Mouse (Mus musculus) spleen, adult 2 months (tissue): Measurements from ENCODE around the gene Urb2. TPM values are rescaled to one million over a fixed set of nuclear protein-coding genes. Genes with fewer than 3 reads are reported as not detected.
"Not testable (repeated sequence)": the region's sequence is repeated elsewhere in the genome, so short reads cannot be mapped to it uniquely, and the experiment has no call there.

Experiments used
- DNase-seq, 2 experiments: peaks; one replicate each; pipeline versions ENCODE4 v3.0.0 to v3.0.0-alpha.2; 2012 to 2021; ENCODE audit warnings: low spot score in 2 of 2, low read depth in 1 of 2
- H3K27ac ChIP-seq: fragments of 200-500 bp; 2 replicates; pipeline ENCODE4 v1.5.1; 2012; ENCODE audit warnings: low read length, inconsistent platforms; ENCODE audit not compliant: insufficient read depth
- H3K27me3 ChIP-seq: fragments of 200-500 bp; 2 replicates; pipeline ENCODE4 v1.6.1; 2012; ENCODE audit warnings: mild to moderate bottlenecking, moderate library complexity, low read length, inconsistent platforms; ENCODE audit not compliant: control insufficient read depth, insufficient read depth
- H3K36me3 ChIP-seq: fragments of 200-500 bp; 2 replicates; pipeline ENCODE4 v1.6.1; 2012; ENCODE audit warnings: mild to moderate bottlenecking, low read length, inconsistent platforms; ENCODE audit not compliant: control insufficient read depth, insufficient read depth
- H3K4me1 ChIP-seq: fragments of 200-500 bp; 2 replicates; pipeline ENCODE4 v1.6.1; 2011; ENCODE audit warnings: inconsistent platforms; ENCODE audit not compliant: control insufficient read depth, insufficient read depth, insufficient read length
- H3K4me3 ChIP-seq: fragments of 200-500 bp; 2 replicates; pipeline ENCODE4 v1.5.1; 2011; ENCODE audit warnings: mild to moderate bottlenecking, inconsistent platforms; ENCODE audit not compliant: insufficient read depth, insufficient read length; ENCODE audit errors: extremely low read depth
- CTCF ChIP-seq: fragments of 200-500 bp; IDR thresholded peaks from 2 replicates; pipeline ENCODE4 v1.5.1; 2011; ENCODE audit warnings: mild to moderate bottlenecking, inconsistent platforms; ENCODE audit not compliant: insufficient read depth, insufficient read length, insufficient replicate concordance; ENCODE audit errors: extremely low read depth
- POLR2A ChIP-seq: fragments of 200-500 bp; IDR thresholded peaks from 2 replicates; pipeline ENCODE4 v1.6.1; 2011; ENCODE audit warnings: low read depth, low read length, inconsistent platforms
- WGBS: fragments of 180-500 bp; shearing (Covaris S2); methylation state at CpG from one replicate; pipeline ENCODE4 v1.1.7; 2018; 5-methylcytosine and 5-hydroxymethylcytosine counted together
- polyA plus RNA-seq: library from polyadenylated mRNA; depleted of rRNA; stranded (reverse); fragments of >200 nt; gene quantifications from 2 replicates; pipeline ENCODE4 v1.2.3, GENCODE M21; 2012

Gene Urb2
- polyA plus RNA-seq, 1 experiment = 4.0 TPM

DNA sequence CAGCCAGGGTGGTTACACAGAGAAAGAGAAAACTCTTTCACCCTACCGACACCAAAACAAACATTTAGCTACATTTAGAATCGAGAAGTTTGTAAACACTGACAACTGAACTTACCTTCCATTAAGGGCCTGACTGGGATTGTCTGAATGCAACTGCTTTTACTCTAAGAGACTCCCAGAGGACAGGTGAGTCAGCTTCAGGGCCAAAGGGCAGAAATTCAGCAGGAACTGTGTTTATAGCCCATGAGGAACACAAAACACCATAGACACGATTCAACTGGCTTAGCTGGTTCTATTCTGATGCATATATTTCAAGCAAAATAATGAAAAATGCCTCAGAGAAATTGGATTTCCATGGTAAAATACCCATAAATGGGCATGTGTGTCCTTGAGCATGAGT lies 6.6 kb upstream of the Urb2 start:
- no peak for DNase-seq
- H3K27me3 ChIP-seq = no peaks in the 10 kb centered on the region
- TF ChIP-seq POLR2A (no peak), CTCF (no peak)
- peaks cover 3% of the 10 kb centered on the region; the same call in 1 of the 2 replicates for H3K36me3 ChIP-seq
- H3K27ac ChIP-seq = no peak overlapping the region
- H3K4me3 ChIP-seq = no peak overlapping the region
- 82% methylated on average over 3 of the region's 3 CpGs for WGBS
- H3K4me1 ChIP-seq = peaks cover 6% of the 10 kb centered on the region; the same call in 1 of the 2 replicates

GRCm38 (mm10) chr8:124019782-124020181 lies 1.5 kb upstream of the Urb2 start:
- TF ChIP-seq CTCF (no peak), POLR2A (no peak)
- H3K27ac ChIP-seq = no peak overlapping the region
- 16% methylated on average over 13 of the region's 13 CpGs for WGBS
- H3K4me3 ChIP-seq = peak overlapping the region; percentile 19; the same call in 1 of the 2 replicates
- peak in 1 of 2 experiments; percentile 15 for DNase-seq
- H3K36me3 ChIP-seq = no peaks in the 10 kb centered on the region; the same call in 1 of the 2 replicates
- H3K27me3 ChIP-seq = no peaks in the 10 kb centered on the region
- peaks cover 13% of the 10 kb centered on the region; the same call in 1 of the 2 replicates for H3K4me1 ChIP-seq

GRCm38 (mm10) chr8:124020439-124021236 lies 670 bp upstream of the Urb2 start:
- WGBS = under 1% methylated on average over 40 of the region's 87 CpGs
- peaks cover 13% of the 10 kb centered on the region; the same call in 1 of the 2 replicates for H3K4me1 ChIP-seq
- peak overlapping the region; percentile 97 for H3K27ac ChIP-seq
- H3K4me3 ChIP-seq = peak overlapping the region; percentile 95
- H3K27me3 ChIP-seq = no peaks in the 10 kb centered on the region
- TF ChIP-seq CTCF = no peak
- no peak for TF ChIP-seq POLR2A
- H3K36me3 ChIP-seq = peaks cover 2% of the 10 kb centered on the region
- DNase-seq = peak; percentile 34 to 46

- H3K27ac ChIP-seq, H3K4me1 ChIP-seq, H3K4me3 ChIP-seq, H3K27me3 ChIP-seq, DNase-seq: not testable (repeated sequence)
- 90% methylated on average over 2 of the region's 2 CpGs for WGBS
- H3K36me3 ChIP-seq = peaks cover 27% of the 10 kb centered on the region
Measured at GRCm38 (mm10) chr8:124026265-124026664, 5.0 kb downstream of the Urb2 start.

GRCm38 (mm10) chr8:124027831-124028230 lies 6.5 kb downstream of the Urb2 start:
- no peaks in the 10 kb centered on the region for H3K4me1 ChIP-seq
- DNase-seq = no peak
- TF ChIP-seq POLR2A = no peak
- no peak for TF ChIP-seq CTCF
- no peak overlapping the region for H3K27ac ChIP-seq
- no peaks in the 10 kb centered on the region for H3K27me3 ChIP-seq
- WGBS = 88% methylated on average over 6 of the region's 6 CpGs
- no peak overlapping the region for H3K4me3 ChIP-seq
- H3K36me3 ChIP-seq = peaks cover 29% of the 10 kb centered on the region

GRCm38 (mm10) chr8:124033400-124033799 lies 12.1 kb downstream of the Urb2 start:
- 63% methylated on average over 5 of the region's 5 CpGs for WGBS
- H3K36me3 ChIP-seq = peaks cover 41% of the 10 kb centered on the region
- TF ChIP-seq CTCF (no peak), POLR2A (no peak)

GRCm38 (mm10) chr8:124038121-124038520 lies 16.8 kb downstream of the Urb2 start:
- no peak overlapping the region for H3K27ac ChIP-seq
- no peak for DNase-seq
- TF ChIP-seq POLR2A (no peak), CTCF (no peak)
- H3K4me1 ChIP-seq = no peaks in the 10 kb centered on the region
- no peaks in the 10 kb centered on the region for H3K27me3 ChIP-seq
- peaks cover 41% of the 10 kb centered on the region for H3K36me3 ChIP-seq
- no peak overlapping the region for H3K4me3 ChIP-seq
- WGBS = 92% methylated on average over 7 of the region's 7 CpGs

More at GRCm38 (mm10) chr8:124033400-124033799, 12.1 kb downstream of the Urb2 start:
- Histone ChIP-seq H3K4me1 (no peaks in the 10 kb centered on the region), H3K27ac (no peak overlapping the region), H3K4me3 (no peak overlapping the region), H3K27me3 (no peaks in the 10 kb centered on the region)
- DNase-seq = no peak
